Comparison of ENCODE assay signal across 12 mouse cellular contexts in genomic region chr4:24556116-24556820, GRCm38 (mm10).
A peak's percentile ranks its signal among the peaks of the same experiment; 100 is the strongest.
DNase-seq lines count a peak whose midpoint lies in the region; ATAC-seq lines count a peak whose summit lies in the region.
"Had no signal": no experiment of that assay in that cellular context is flagged by ENCODE, and none has a peak within 500 bp of the region (broad histone marks: within the 10 kb centered on the region; RNA-seq: fewer than 3 reads in every experiment).

No protein-coding gene starts in this region.

- DNase-seq in cerebellum, postnatal 10 days, result peak; percentile 7 to 12
- no peak for DNase-seq in cerebellum, postnatal 25 days
- peak; percentile 42 for DNase-seq in thymus, postnatal 0 days (ENCODE audit: low spot score)
- DNase-seq in thymus, adult 18-20 months, result no peak
- no peak for DNase-seq in testis, postnatal 10 days (ENCODE audit: low spot score)
- no peak for DNase-seq in urinary bladder, postnatal 10 days (ENCODE audit: low spot score)
- DNase-seq in urinary bladder, postnatal 36 days (ENCODE audit: low spot score in 2 of 2), result no peak
- DNase-seq: cerebellum, postnatal 36 days; gastrocnemius, postnatal 10 days; right cerebral cortex, postnatal 25 days had no signal

- WGBS in liver, embryonic 16.5 days (ENCODE audit: insufficient replicate concordance), result 24% methylated on average over 6 of the region's 6 CpGs

- no peak overlapping the region for H3K27ac ChIP-seq in liver, embryonic 16.5 days (ENCODE audit: low read length)

- 0 out of 2 replicates have a peak overlapping the region, but pooled peaks have one; percentile 20 for H3K4me2 ChIP-seq in liver, embryonic 16.5 days (ENCODE audit: low read depth, low read length)

- H3K27me3 ChIP-seq in liver, embryonic 16.5 days (ENCODE audit: control insufficient read depth, insufficient read depth, low read depth, low read length), result no peaks in the 10 kb centered on the region

- no peak overlapping the region for H3K4me3 ChIP-seq in liver, embryonic 16.5 days (ENCODE audit: low read depth, low read length)

- no peak overlapping the region for H3K9ac ChIP-seq in liver, embryonic 16.5 days (ENCODE audit: low read depth, low read length)

- H3K9me3 ChIP-seq in liver, embryonic 16.5 days (replicated peaks; ENCODE audit: control insufficient read depth, low read length), result no peaks in the 10 kb centered on the region

- peak; percentile 19; the same call in 1 of the 2 replicates for ATAC-seq in liver, embryonic 16.5 days (ENCODE audit: low read depth)
- ATAC-seq: activated CD4-positive, CD25-positive, alpha-beta regulatory T cell, adult 4 months had no signal

- peaks cover 4% of the 10 kb centered on the region for H3K4me1 ChIP-seq in liver, embryonic 16.5 days (ENCODE audit: control insufficient read depth, low read depth, low read length)

- H3K36me3 ChIP-seq in liver, embryonic 16.5 days (ENCODE audit: control insufficient read depth, insufficient read depth), result no peaks in the 10 kb centered on the region; the same call in 1 of the 2 replicates

Comparison
In these comparisons a context has a peak if more than half of its experiments do, and no peak if none do; other contexts are left out.
1. DNase-seq: peak in cerebellum, postnatal 10 days (2 of 2) and thymus, postnatal 0 days (single experiment); none in cerebellum, postnatal 25 days (0 of 2), thymus, adult 18-20 months (0 of 2), testis, postnatal 10 days (single experiment), urinary bladder, postnatal 10 days (single experiment) and urinary bladder, postnatal 36 days (0 of 2).